Mouse (Mus musculus) intestine, embryonic 14.5 days (tissue): ENCODE measurements around the gene Fchsd2. TPM values are rescaled to one million over a fixed set of nuclear protein-coding genes. Genes with fewer than 3 reads are reported as not detected.
A peak's percentile ranks its signal among the peaks of the same experiment; 100 is the strongest.

ENCODE experiments used
- ATAC-seq: fragments of 200-750 bp; cut with Nextera tagmentation; replicated peaks from 2 replicates; pipeline ENCODE4 v1.8.0; 2017; ENCODE audit warnings: low read depth, moderate number of reproducible peaks, moderate TSS enrichment, moderate library complexity; ENCODE audit not compliant: low FRiP score, low TSS enrichment
- DNase-seq: peaks from one replicate; pipeline ENCODE4 v3.0.0-alpha.2; 2018; ENCODE audit warnings: low spot score
- H3K27ac ChIP-seq: fragments of 300-500 bp; sonication (generic); 2 replicates; pipeline ENCODE4 v1.5.1; 2014; ENCODE audit warnings: low read depth, mild to moderate bottlenecking, control low read depth
- H3K27me3 ChIP-seq: fragments of 300-500 bp; sonication (generic); replicated peaks from 2 replicates; pipeline ENCODE4 v1.6.1; 2014; ENCODE audit warnings: low read length, control low read depth; ENCODE audit not compliant: control insufficient read depth, insufficient read depth
- H3K36me3 ChIP-seq: fragments of 300-500 bp; sonication (generic); 2 replicates; pipeline ENCODE4 v1.6.1; 2014; ENCODE audit warnings: low read length, control low read depth; ENCODE audit not compliant: control insufficient read depth, insufficient read depth
- H3K4me1 ChIP-seq: fragments of 300-500 bp; sonication (generic); replicated peaks from 2 replicates; pipeline ENCODE4 v1.6.1; 2014; ENCODE audit warnings: low read length, control low read depth, mixed read lengths; ENCODE audit not compliant: control insufficient read depth, insufficient read depth
- H3K4me2 ChIP-seq: fragments of 300-500 bp; sonication (generic); 2 replicates; pipeline ENCODE4 v1.6.1; 2014; ENCODE audit warnings: low read length
- H3K4me3 ChIP-seq: fragments of 300-500 bp; sonication (generic); 2 replicates; pipeline ENCODE4 v1.5.1; 2014; ENCODE audit warnings: low read depth, low read length, control low read depth, mixed read lengths
- H3K9ac ChIP-seq: fragments of 300-500 bp; sonication (generic); 2 replicates; pipeline ENCODE4 v1.6.1; 2014; ENCODE audit warnings: mild to moderate bottlenecking, low read length
- H3K9me3 ChIP-seq: fragments of 300-500 bp; sonication (generic); 2 replicates; pipeline ENCODE4 v1.6.1; 2016; ENCODE audit warnings: low read length, control low read depth; ENCODE audit not compliant: control insufficient read depth
- WGBS: fragments of 180-500 bp; shearing (Covaris S2); extraction: QIAGEN DNeasy Blood & Tissue Kit; methylation state at CpG from one replicate; pipeline ENCODE4 v1.1.7; 2014; 5-methylcytosine and 5-hydroxymethylcytosine counted together
- polyA plus RNA-seq: library from polyadenylated mRNA; unstranded; fragments of >200 nt; fragmentation: Nextera tagmentation; extraction: Ambion mirVana; gene quantifications from 2 replicates; pipeline ENCODE4 v1.2.1, GENCODE M21; 2014

Fchsd2 gene
- polyA plus RNA-seq, 1 experiment from 2014 or later, result 24.4 TPM

- Histone ChIP-seq H3K27me3 (no peaks in the 10 kb centered on the region), H3K4me3 (no peak overlapping the region), H3K4me1 (peaks cover 5% of the 10 kb centered on the region), H3K36me3 (no peaks in the 10 kb centered on the region), H3K9me3 (no peaks in the 10 kb centered on the region), H3K27ac (no peak overlapping the region), H3K9ac (no peak overlapping the region), H3K4me2 (no peak overlapping the region)
- 42% methylated on average over 2 of the region's 2 CpGs for WGBS
- ATAC-seq, result peak; percentile 50; the same call in 1 of the 2 replicates
- no peak for DNase-seq
These were observed 73.9 kb downstream of the Fchsd2 start for GRCm38 (mm10) chr7:101166568-101166967.

GRCm38 (mm10) chr7:101170482-101170881 is 77.8 kb downstream of the Fchsd2 start:
- H3K27me3 ChIP-seq, result no peaks in the 10 kb centered on the region
- H3K9ac ChIP-seq, result no peak overlapping the region
- no peaks in the 10 kb centered on the region for H3K9me3 ChIP-seq
- no peak overlapping the region for H3K4me3 ChIP-seq
- peaks cover 5% of the 10 kb centered on the region for H3K4me1 ChIP-seq
- DNase-seq, result no peak
- H3K27ac ChIP-seq, result no peak overlapping the region
- H3K36me3 ChIP-seq, result no peaks in the 10 kb centered on the region
- H3K4me2 ChIP-seq, result no peak overlapping the region
- no peak for ATAC-seq
- 38% methylated on average over 3 of the region's 3 CpGs for WGBS

- H3K9me3 ChIP-seq, result no peaks in the 10 kb centered on the region
- ATAC-seq, result no peak
- H3K4me2 ChIP-seq, result no peak overlapping the region
- H3K36me3 ChIP-seq, result no peaks in the 10 kb centered on the region
- WGBS, result 88% methylated on average over 1 of the region's 1 CpGs
- H3K4me1 ChIP-seq, result peaks cover 5% of the 10 kb centered on the region
- no peak for DNase-seq
- H3K4me3 ChIP-seq, result no peak overlapping the region
- H3K27me3 ChIP-seq, result no peaks in the 10 kb centered on the region
- no peak overlapping the region for H3K9ac ChIP-seq
- no peak overlapping the region for H3K27ac ChIP-seq
These were observed 78.3 kb downstream of the Fchsd2 start for GRCm38 (mm10) chr7:101171002-101171401.

GRCm38 (mm10) chr7:101173331-101173730 is 80.7 kb downstream of the Fchsd2 start:
- H3K27me3 ChIP-seq, result no peaks in the 10 kb centered on the region
- H3K36me3 ChIP-seq, result no peaks in the 10 kb centered on the region
- DNase-seq (no peak), ATAC-seq (no peak)
- H3K4me3 ChIP-seq, result no peak overlapping the region
- no peak overlapping the region for H3K27ac ChIP-seq
- peaks cover 7% of the 10 kb centered on the region for H3K4me1 ChIP-seq
- no peak overlapping the region for H3K4me2 ChIP-seq
- no peak overlapping the region for H3K9ac ChIP-seq
- H3K9me3 ChIP-seq, result no peaks in the 10 kb centered on the region
- 82% methylated on average over 3 of the region's 3 CpGs for WGBS

- WGBS, result 68% methylated on average over 2 of the region's 2 CpGs
- Histone ChIP-seq H3K4me2 (no peak overlapping the region), H3K4me3 (no peak overlapping the region), H3K27me3 (no peaks in the 10 kb centered on the region), H3K36me3 (no peaks in the 10 kb centered on the region), H3K9me3 (no peaks in the 10 kb centered on the region), H3K27ac (no peak overlapping the region), H3K9ac (no peak overlapping the region), H3K4me1 (peaks cover 9% of the 10 kb centered on the region)
- no peak for ATAC-seq
- DNase-seq, result no peak
These were observed 86.1 kb downstream of the Fchsd2 start for GRCm38 (mm10) chr7:101178751-101179150.

GRCm38 (mm10) chr7:101191326-101191969 is 98.8 kb downstream of the Fchsd2 start:
- no peaks in the 10 kb centered on the region; the same call in 1 of the 2 replicates for H3K4me1 ChIP-seq
- ATAC-seq (no peak), DNase-seq (no peak)
- H3K4me2 ChIP-seq, result no peak overlapping the region
- no peaks in the 10 kb centered on the region for H3K27me3 ChIP-seq
- 66% methylated on average over 3 of the region's 3 CpGs for WGBS
- H3K9me3 ChIP-seq, result no peaks in the 10 kb centered on the region
- H3K27ac ChIP-seq, result no peak overlapping the region
- H3K4me3 ChIP-seq, result no peak overlapping the region
- H3K9ac ChIP-seq, result no peak overlapping the region
- peaks cover 6% of the 10 kb centered on the region for H3K36me3 ChIP-seq

- Histone ChIP-seq H3K27me3 (no peaks in the 10 kb centered on the region), H3K4me2 (no peak overlapping the region), H3K4me3 (no peak overlapping the region), H3K9me3 (no peaks in the 10 kb centered on the region), H3K9ac (no peak overlapping the region), H3K36me3 (peaks cover 8% of the 10 kb centered on the region; the same call in 1 of the 2 replicates), H3K4me1 (no peaks in the 10 kb centered on the region), H3K27ac (no peak overlapping the region)
- no peak for ATAC-seq
- DNase-seq, result no peak
- WGBS, result 92% methylated on average over 1 of the region's 1 CpGs
These were observed 118.2 kb downstream of the Fchsd2 start for GRCm38 (mm10) chr7:101210826-101211225.

GRCm38 (mm10) chr7:101213515-101214263 is 121.0 kb downstream of the Fchsd2 start:
- no peak overlapping the region for H3K4me2 ChIP-seq
- no peak for ATAC-seq
- no peak overlapping the region for H3K9ac ChIP-seq
- no peak for DNase-seq
- H3K27ac ChIP-seq, result no peak overlapping the region
- H3K4me1 ChIP-seq, result no peaks in the 10 kb centered on the region
- no peaks in the 10 kb centered on the region for H3K9me3 ChIP-seq
- 60% methylated on average over 3 of the region's 3 CpGs for WGBS
- no peak overlapping the region for H3K4me3 ChIP-seq
- no peaks in the 10 kb centered on the region for H3K27me3 ChIP-seq
- H3K36me3 ChIP-seq, result peaks cover 8% of the 10 kb centered on the region; the same call in 1 of the 2 replicates
